Mouse (Mus musculus) embryo, embryonic 11 days (tissue): ENCODE measurements around the gene Wnt2b.

ENCODE experiments used
- DNase-seq: peaks from one replicate; pipeline ENCODE4 v3.0.0-alpha.2; 2015

Wnt2b gene

DNA sequence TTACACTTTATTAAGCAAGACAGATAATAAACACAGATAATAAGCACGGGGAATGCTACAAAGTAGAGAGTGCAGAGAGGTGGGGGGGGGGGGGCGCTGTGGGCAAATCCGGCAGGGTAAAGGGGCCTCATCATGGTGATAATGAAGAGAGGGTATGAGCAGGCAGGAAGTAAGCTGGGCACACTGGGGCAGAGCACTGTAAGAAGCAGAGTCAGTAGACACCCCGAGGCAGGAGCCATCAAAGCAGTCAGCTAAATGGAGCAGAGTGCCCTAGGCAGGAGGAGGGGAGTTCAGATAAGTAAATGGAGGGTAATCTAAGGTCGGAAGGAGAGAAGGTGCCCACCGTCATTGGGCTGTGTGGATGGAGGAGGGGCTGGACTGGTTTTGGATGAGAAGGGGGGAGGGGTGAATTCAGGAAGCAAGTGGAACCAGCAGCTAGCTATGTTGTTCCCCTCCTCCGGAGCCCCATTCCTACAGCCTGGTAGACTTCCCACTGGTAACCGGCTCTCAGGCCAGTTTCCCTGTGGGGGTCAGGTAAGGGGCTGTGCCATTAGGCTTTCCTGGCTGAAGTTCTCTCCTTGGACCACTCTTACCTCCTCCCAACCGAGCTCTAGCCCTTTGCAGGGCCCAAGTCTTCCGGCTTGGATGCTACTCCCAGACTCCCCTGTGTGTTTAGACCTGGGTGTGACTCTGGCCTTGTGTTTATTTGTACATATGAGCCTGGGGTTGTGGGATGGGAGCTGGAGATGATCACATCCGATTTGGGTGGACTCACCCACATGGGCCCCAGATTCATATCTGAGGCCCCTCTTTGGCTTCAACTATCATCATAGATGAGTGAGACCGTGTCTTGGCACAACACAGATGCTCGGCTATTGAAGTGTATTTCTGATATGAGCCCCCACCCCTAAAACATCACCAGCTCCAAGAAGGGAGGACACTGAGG, 1.9 kb upstream of the Wnt2b start:
- no peak for DNase-seq

DNA sequence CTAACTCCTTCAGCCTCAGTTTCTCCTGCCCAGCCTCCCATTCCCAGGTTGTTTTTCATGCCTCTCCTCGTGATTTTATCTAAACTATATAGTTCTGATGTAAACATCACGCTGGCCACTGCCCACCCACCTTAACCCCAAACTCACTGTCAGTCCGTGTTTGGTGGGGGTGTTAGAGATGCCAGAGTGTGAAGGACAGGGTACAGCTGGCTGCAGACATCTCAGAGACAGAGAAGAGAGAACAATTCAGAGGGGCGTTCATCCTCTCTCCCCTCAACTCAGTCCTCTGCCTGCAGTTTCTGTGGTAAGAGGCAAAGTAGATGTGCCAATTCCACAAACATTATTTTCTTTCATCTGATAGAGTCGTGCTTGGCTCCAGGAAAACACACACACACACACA, 1.1 kb upstream of the Wnt2b start:
- DNase-seq: no peak

DNA sequence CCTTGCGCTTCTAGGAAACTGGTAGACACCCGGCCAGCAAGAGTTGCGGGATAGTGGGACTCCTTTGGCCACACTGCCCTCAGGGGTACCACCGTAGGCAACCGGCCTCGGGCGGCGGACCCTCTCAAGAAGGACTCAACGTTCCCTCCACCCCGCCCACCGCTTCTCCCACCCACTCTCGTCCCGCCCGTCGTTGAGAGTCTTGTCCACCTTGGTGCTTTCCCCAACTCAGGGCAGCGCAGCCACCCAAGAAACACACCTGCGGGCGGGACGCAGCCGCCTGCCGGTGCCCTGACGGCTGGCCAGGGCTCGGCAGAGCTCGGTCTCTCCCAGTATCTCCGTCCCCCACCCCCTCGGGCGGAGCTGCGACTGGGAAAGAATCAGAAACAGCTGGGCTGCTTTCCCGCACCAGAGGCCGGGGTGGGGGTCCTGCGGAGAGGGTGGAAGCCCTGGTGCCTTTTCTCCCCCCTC, 455 bp upstream of the Wnt2b start:
- peak; percentile 75 for DNase-seq

DNA sequence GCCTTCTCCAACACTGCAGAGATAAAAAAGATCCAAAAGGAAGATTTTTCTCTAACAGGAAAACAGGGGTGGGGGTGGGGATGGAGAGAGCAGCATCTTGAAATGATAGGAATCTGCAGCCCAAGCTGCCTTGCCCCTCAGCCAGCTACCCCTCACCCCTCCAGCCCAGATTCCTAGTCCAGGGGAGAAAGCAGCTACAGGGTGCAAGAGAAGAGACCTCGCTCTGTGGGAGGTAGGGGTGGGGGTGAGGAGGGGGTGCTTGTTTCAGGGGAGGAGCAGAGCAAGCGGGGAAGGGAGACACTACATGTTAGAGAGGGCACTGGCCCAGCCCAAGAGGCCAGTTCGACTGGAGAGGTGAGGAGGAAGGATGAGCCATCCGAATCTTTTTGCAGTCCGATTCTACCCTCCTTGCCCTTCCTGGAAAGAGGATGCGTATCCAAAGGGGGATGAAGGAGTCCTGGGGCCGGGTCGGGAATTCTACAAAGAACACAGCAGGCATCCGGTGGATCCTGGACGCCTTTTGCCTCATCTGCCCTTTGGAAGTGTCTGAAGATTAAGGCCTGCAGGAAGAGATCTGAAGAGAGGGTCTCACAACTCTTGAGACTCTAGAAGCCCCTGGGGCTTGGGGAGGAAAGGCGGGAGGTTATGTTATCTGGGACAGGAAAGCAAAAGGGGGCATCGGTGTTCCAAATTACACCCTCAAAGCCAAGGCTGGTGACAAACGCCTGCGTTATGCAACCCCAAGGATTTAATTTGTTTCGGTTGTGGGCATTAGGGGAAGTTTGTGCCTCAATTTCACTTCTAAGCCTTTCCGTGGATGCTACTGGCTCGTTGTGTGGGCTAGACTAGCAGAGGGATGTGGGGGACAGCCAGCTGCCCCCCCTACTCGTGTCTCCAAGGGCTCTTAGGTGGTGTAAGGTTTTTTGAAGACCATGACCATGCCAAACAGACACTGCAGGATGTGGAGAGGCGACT, 1.4 kb downstream of the Wnt2b start:
- DNase-seq: no peak

DNA sequence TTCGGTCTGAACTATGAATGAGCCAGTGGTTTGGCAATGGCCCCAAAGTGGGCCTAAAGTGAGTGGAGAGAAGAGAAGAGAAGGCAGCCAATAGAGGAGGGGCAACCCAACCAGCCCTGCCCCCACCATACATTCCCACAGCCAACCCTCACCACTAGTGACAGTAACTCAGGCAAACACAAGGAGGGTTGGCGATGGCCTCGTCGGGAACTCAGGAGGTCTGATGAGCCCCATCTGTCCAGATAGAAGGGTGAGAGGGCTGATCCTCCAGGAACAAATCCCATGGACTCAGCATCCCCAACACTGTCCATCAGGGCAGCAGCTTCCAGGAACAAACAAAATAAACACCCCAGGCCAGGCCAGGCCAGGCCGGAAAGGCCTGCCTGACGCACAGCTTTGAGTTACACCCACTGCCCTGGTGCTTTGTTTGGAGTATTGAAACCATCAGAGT, 5.6 kb downstream of the Wnt2b start:
- DNase-seq: no peak

DNA sequence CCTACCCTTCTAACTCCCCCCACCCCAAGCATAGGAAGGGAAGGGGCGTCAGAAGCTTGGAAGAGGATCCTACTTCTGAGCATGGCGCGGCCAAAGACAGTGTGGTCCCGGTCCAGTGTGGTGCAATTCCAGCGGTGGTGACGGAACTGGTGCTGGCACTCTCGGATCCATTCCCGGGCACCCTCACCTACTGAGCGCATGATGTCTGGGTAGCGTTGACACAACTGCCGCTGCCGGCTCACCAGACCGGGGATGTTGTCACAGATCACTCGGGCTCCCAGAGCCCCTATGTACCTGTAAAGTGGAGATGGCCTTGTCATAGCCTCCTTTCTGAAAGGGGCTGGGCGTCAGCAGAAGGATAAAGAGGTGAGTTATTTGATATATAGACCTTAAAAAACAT, 7.2 kb downstream of the Wnt2b start:
- DNase-seq: no peak

DNA sequence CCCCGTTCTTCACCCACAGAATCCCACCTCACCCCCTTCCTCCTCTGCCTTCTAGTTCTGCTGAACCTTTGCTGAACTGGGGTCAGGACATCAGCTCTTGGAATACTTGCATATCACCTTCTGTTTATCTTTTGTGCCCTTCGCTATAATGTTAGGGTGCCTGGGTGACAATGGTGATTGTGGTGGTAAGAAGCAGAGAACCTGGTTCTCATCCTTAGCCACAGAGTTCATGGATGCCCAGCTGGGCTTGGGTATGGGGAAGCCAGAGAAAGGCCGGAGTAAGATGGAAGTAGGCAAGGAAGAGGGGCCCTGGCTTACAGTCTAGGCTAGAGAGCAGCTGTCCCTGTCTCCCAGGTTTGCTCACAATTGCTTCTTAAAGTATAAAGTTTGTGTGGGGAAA, 7.6 kb downstream of the Wnt2b start:
- no peak for DNase-seq

DNA sequence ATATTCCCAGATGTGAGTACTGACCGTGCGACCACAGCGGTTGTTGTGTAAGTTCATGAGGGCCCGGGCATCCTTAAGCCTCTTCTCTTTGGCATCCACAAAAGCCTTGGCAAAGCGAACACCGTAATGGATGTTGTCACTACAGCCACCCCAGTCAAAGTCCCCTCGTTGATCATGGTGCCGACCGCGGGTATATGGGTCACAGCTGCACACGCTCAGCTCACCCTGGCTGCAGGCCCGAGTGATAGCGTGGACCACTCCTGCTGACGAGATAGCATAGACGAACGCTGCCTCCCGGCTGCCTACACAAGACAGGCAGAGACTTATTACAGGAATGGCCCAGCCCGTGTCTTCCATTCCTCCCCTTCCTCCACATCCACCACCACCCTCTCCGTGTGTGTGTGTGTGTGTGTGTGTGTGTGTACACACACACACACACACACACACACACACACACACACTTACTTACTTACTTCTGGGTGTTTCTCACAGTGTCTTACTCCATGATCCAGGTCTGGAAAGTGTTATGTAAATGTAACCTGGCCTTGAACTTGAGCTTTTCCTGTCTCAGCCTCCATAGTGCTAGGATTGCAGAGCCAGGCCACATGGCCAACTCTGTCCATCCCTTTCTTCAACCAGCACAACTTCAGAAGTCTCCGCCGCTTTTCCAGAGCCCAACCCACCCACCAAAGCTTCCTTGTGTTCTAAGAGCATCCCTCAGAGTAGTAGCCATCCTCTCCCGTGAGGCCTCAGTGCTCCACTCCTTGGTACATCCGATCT, 8.6 kb downstream of the Wnt2b start:
- DNase-seq: no peak

DNA sequence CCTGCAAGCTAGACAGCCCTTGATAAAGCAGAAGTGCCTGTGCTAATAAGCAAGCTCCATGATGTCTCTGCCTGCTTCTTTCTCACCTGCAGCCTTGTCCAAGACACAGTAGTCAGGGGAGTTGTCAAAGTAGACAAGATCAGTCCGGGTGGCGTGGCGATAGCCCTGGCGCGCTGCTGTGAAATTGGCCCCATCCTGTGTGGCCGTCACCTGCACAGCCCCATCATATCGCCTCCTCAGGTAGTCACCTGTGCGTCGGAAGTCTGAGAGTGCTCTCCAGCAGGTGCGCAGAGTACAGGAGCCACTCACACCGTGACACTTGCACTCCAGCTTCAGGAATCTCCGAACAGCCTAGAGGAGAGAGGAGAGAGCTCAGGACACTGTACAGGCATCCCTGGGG, 10.8 kb downstream of the Wnt2b start:
- no peak for DNase-seq

DNA sequence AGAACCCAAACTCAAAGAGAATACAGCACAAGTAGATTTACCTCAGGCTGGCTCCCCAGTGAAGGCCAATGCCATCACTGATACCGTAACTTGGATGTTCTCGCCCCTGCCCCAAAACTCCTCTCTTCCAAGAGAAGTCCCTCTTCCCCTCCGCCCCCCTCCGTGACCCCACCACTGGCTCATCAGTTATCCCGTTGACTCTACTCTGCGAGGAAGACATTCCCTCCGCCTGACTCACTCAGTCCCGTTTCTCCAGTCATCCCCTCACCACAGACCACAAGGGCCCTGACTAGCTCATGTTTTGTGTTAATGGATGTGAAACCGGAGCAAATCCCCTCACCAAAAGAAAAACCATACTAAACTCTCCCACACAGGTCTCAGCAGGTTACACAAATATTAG, 16.8 kb downstream of the Wnt2b start:
- DNase-seq: no peak

DNA sequence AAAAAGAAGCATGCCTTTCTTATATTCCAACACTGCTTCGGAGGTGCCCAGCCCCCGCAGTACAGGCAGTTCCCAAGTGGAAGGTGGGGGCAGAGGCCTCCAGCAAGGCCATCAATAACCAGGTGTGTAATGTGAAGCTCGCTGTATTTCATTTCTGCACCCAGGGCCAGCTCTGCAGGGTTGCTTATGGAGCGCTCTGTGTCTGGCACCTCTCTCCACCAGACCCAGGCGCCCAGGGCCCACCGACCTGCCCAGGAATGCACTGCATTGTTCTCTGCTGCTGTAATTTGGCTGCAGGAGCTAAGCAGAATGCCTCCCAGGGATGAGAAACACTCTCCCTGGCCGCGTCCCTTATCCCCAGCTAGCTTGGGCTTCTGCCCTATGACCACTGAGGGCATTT, 18.4 kb downstream of the Wnt2b start:
- peak; percentile 43 for DNase-seq

DNA sequence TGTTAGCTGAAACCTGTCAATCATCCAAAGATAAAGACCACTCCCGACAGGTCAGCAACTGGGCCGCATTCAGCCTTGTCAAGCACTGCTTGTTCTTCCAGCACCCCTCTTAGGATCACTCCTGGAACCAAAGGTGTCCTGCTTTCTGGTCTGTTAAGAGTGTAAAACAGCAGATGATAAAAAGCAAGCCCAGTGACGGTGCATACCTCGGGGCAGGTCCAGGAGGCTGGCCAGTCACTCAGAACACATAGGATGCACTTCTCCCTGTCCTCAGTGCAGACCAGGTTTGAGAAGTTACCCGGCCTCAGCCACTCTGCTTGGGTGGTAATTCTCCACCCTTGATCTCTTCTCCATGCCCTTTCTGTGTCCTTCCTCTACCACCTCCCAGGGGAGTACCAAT, 19.0 kb downstream of the Wnt2b start:
- no peak for DNase-seq

DNA sequence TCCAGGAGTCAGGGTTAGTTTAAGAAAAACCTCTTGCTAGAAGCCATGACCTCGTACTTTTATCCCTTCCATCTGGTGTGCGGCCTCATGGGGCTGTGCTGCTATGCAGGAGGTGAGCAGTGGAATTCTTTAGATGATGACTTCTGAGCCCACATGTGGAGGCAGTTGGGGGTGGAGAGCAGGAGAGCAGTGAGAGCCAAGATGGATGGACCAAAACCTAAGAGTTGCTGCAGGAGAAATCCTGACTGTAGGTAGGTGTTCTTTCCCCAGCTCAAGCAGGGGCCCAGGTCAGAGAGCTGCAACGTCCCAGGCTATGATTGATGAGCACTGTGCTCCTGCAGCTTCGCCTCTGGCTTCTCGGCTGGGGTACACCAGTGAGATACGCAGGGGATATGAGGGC, 21.0 kb downstream of the Wnt2b start:
- DNase-seq: peak; percentile 61

DNA sequence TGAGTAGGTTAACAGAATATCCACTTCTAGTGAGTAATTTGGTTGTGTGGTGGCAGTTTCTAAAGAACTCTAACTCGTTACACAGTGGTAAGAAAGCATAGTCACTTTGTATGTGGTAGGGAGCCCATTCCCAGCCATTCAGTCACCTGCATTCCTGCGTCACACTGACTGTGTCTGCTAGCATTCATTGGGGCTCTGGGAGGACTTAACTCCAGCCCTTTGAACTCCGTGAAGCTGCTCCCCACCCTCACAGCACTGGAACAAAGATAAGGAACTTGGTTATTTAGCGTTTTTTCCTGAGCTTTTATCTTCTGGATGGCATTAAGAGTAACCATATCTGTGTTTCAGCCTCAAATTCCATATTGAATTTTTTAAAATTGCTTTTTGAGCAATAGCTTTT, 23.4 kb downstream of the Wnt2b start:
- DNase-seq: no peak

DNA sequence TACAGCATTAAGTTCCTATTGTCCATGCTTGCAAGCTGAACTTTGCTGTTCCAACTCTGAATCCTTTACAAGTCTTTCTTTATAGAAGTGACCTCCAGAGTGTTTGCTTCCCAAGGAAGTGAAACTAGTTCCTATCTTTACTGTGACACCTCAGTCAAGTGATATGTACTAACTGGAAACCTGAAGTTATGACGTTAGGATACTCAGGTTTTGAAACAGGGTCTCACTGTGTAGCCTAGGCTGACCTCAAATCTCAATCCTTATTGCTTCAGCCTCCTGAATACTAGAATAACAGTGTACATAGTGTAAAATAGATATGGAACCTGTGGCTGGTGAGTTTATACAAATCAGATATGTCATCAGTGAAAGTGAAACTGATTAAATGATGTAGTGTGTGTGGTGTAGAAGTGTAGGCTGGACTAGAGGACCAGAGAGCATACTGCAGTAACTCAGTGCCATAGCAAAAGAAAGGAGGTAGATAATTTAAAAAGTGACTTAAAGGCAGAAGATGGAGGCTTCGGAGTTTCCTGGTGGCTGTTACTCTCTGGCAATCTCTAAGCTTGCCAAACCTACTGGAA, 23.9 kb downstream of the Wnt2b start:
- no peak for DNase-seq

DNA sequence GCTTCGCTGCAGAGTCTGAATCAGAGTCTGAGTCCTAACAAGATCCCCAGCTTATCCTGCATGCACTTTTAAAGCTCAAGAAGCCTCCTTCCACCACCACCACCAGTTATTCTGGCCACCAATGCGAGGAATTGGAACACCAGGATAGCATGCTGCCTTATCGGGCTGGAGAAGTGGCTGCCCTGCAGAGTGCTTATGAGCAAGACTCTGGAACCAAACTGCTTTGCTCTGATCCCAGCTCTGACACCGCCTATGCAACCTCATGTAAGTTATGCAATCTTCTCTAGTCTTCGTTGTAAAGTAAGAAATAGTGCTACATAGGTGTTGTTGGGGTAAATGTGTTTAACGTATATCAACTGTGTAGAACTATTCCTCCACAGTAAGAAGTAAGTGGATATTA, 32.3 kb downstream of the Wnt2b start:
- DNase-seq: no peak

DNA sequence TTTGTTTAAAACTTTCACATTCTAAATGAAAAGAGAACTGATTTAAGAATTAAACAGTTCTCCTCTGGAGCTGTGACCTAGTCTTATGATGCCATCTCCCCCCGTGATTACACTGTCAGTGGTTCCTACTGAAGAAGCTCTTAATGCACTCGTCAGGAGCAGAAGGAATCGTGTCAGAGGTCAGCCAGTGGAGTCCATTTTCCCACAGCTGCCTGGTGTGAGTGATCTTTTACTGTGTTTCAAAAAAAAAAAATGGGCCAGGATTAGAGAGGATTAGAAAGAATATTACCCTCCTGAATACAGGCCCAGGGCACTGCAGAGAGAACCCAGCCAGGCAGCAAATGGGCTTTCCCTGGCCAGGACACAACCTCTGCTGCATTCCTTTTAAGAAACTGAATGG, 46.7 kb downstream of the Wnt2b start:
- DNase-seq: peak; percentile 25

DNA sequence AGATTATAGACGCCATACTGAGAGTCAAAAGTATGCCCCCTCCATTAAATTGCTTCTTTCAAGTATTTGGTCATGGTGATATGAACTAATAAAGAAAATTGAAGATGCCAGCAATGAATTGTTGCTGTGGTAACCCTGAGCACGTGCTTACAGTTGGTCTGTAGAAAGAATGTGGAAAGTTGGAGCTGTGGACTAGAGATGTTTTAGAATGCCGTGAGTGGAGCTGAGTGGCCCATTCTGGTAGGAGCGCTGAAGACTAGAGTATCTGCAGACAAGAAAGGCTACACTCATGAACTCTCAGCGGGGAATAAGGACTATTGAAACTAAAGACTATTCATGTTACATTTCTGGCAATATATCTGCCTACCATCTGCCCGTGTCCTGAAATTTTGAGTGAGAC, 52.5 kb downstream of the Wnt2b start:
- no peak for DNase-seq

DNA sequence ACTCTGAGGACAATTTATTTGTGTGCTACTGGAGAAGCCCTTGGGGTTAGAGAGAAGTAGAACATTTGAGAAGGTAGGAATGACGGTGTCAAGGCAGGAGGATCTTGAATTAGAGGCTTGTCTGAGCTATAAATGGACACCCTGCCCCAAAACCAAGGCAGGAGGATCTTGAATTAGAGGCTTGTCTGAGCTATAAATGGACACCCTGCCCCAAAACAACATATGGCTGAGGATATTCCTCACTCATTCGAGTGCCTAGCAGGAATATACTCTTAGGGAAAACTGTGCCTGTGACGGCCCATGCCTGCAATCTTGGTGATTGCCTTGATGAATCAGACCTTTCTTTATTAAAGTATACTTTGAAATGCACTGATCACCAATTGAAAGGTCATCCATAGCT, 55.7 kb downstream of the Wnt2b start:
- DNase-seq: no peak

DNA sequence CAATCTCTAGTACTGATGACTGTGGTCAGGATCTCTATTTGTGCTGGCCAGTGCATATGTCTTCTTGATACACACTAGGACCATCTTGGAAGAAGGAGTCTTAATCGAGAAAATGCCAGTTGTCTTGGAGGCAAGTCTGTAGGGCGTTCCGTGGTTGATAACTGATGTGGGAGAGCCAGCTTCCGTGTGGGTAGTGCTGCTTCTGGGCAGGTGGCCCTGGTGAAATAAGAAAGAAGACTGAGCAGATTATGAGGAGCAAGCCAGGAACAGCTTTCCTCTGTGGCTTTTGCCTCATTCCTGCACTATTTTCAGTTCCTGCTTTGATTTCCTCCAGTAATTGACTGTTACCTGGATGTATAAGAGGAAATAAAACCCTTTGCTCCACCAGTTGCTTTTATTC, 56.3 kb downstream of the Wnt2b start:
- no peak for DNase-seq

DNA sequence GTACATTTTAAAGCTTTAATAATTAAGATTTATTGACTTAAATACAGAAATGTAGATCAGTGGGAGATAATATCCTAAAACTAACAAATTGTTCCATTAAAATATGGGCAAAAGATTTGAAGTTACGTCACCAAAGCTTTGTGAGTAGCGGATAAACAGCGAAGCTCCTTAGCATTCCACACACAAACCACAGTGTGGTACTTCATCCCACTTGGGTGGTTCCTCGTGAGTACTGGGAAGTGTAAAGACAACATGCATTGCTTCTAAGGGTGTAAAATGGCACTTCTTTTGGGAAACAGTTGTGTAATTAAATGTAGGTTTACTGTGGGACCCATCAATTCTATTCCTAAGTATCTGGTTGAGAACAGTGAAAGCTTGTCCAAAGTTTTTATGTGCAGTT, 60.6 kb downstream of the Wnt2b start:
- DNase-seq: no peak

DNA sequence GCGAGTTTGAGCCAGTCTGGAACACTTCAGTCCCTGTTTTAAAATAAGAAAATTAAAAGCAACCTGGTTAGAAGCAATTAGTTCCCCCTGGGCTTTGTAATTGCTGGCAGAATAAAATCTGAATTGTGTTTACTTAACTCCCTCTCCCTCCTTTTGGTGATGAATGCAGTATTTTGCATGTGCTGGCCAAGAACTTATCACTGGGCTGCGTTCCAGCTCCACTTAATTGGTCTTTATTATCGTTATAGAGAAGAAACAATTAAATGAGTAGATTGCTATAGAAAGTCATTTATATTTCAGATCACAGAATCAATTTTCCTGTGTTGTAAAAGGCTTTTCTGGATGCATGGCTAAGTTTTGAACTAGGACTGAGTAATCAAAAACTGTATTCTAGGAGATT, 65.6 kb downstream of the Wnt2b start:
- DNase-seq: no peak
